Mouse (Mus musculus) urinary bladder, postnatal 36 days (tissue): Measurements from ENCODE around the gene Spink2.
"Not testable (repeated sequence)": the region's sequence is repeated elsewhere in the genome, so short reads cannot be mapped to it uniquely, and the experiment has no call there.

Experiments
- DNase-seq, 2 experiments: peaks; one replicate each; pipeline ENCODE4 v3.0.0; 2022; ENCODE audit warnings: low spot score in 2 of 2, mixed read lengths in 1 of 2

The Spink2 gene

DNA sequence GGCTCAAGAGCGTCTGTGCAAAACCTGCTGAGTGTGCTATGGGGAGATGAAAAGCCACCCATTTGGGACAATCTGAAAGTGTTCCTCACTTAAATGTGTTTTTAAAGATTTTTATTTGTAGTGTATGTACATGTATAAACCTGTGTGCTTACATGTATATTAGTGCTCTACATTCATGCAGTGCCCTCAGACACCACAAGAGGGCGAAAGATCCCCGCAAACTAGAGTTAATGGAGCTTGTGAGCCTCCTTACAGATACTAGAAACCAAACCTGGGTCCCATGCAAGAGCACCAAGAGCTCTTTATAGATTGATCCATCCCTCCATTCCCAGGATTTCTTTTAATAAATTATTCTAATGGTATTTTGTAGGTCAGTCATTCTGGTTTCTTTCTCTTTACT is 17.3 kb downstream of the Spink2 start:
- DNase-seq: peak in 1 of 2 experiments; percentile 48

DNA sequence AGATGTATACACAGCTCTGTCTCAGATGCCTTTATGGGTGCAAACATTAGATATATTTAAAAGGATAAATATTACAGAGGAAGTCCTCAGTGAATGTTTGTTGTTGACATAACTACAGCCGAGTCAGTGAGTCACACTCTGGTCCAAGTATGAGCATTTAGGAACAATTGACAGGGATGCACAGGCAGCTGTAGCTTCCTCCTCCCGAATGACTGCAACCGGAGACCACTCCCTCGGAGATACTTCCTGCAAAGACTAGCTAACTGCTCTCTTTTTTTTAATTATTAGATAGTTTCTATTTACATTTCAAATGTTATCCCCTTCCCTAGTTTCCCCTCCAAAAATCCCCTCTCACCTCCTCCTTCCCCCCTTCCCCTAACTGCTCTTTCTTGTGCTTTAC is 18.0 kb downstream of the Spink2 start:
- no peak for DNase-seq

- no peak for DNase-seq
Observed at GRCm38 (mm10) chr5:77191631-77192030, 19.6 kb downstream of the Spink2 start.

DNA sequence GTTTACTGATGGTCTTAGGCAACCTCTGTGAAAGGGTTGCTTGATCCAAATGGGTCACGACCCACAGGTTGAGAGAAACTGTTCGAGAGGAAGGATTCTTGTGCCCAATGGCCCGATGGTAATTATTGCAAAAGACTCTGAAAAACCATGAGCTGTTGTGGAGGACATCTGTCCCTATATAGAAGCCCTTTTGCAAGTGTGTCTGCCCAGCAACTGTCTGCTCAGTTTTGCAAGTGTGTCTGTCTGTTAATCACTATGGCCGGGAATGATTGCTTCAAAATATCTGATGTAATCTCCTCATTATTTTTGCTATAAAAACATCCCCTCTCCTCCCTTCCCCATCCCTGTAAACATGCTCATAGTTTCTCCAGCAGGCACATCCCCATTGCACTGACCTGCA is 20.2 kb downstream of the Spink2 start:
- no peak for DNase-seq

DNA sequence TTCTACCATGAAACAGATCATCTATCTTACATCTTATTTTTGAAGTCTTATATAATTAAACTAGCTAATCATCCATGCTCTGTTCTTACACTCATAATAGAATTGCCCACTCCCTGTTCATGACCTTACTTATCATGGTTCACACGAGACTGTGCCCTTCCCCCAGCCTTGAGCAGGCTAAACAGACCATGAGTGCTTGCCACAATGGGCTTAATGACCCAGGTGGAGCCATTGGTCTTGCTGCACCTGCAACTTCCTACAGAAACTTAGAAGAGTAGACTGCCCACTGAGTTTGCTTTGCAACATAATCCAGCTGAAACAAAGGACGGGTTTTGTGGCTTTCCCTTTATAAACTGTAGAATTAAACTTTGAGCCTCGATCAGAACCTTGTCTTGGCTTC is 22.5 kb downstream of the Spink2 start:
- DNase-seq: no peak

GRCm38 (mm10) chr5:77185351-77185750 is 25.9 kb downstream of the Spink2 start:
- DNase-seq: no peak

DNA sequence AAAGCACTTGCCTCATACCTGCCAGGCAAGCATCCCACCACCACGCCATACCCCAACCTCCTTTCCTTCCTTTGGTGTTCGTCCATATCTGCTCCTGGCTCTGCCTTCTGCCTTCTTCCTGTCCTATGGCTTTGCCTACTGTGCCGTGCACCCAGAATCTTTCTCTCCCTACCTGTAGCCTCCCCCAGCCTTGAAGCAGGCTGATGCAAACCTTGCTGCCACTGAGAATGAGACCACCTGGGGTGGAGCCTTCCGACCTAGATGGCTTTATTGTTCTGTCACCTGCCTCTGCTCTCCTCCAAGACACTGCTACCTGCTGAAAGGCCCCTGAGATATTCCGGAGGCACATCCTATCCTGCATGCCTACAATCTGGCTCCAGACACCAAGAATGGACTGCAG is 27.4 kb downstream of the Spink2 start:
- DNase-seq: not testable (repeated sequence)

- DNase-seq: no peak
Observed at GRCm38 (mm10) chr5:77183338-77183737, 27.9 kb downstream of the Spink2 start.

GRCm38 (mm10) chr5:77181508-77181907 is 29.8 kb downstream of the Spink2 start:
- DNase-seq: peak; percentile 20 to 57

- DNase-seq: no peak
Observed at GRCm38 (mm10) chr5:77178976-77179375, 32.3 kb downstream of the Spink2 start.

DNA sequence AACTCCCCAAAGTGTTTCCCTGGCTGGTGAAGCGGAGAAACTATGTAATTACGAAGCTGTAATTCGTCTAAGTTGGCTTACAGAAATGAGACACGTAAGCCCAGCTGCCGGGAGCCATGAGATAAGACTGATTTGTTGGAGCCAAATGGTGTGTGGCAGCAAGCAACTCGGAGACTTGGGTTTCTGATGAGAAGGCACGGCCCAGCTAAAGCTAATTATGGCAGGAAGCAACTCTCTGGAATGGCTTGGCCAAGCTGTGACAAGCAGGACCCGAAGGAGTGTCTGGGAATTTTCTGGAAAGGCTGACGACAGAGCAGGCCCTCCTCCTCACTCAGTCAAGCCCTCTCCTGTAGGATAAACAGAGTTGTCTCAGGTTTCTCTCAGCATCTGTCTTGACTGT is 33.3 kb downstream of the Spink2 start:
- DNase-seq: no peak

- DNase-seq: no peak
Observed at GRCm38 (mm10) chr5:77174779-77175178, 36.5 kb downstream of the Spink2 start.

- no peak for DNase-seq
Observed at GRCm38 (mm10) chr5:77170593-77170992, 40.7 kb downstream of the Spink2 start.

GRCm38 (mm10) chr5:77167306-77167945 is 43.8 kb downstream of the Spink2 start:
- peak; percentile 35 to 39 for DNase-seq

DNA sequence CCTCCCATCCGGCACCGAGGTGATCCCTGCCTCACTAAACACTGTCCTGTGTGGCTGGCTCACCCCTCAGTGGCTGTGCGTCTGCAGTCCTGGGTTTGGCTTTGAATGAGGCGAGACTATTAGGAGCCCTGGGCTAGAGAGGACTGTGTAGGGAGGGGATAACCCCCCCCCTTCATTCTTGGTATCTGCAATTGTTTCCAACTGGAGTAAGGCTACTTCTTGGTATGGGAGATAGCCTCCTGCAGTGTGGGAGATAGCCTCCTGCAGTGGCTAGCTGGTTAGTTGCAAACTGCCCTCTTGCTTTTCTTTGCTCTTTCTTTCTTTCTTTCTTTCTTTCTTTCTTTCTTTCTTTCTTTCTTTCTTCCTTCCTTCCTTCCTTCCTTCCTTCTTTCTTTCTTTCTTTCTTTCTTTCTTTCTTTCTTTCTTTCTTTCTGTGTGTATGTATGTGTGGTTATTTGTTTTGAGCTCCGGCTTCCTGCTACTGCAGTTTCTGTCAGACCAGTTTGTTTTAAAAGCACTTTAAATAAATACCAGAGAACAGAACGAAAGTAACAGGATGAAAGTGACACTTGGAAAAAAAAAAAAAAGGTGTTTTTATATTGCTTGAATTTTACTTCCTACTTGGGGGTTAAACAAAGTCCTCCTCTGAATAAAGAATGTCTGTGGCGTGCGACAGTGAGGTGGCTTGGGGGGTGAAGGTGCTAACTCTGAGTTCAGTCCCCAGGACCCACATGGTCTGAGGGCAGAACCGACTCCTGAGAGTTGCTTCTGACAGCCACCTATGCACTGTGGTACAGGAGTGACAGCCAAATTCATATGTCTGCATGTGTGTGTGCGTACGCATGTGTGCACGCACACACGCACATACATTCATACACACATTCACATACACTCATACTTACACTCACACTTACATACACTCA is 45.3 kb downstream of the Spink2 start:
- no peak for DNase-seq

DNA sequence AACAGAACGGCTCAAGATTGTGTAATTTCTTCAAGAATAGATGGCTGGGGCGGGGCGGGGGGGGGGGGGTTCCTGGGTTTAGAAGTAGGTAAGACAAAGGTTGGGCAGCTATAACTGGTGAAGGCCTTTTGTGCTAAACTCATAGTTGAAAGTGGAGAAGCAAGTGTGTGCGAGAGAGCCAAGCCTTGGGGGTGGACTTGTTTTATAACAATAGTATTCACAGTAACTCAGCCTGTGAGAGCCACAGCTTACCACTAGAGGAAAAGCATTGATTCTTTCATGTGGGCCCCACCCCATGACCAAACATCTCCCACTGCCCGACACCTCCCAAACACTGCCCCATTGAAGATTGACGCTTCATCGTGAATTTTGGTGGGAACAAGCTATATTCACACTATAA is 47.7 kb downstream of the Spink2 start:
- no peak for DNase-seq

- DNase-seq: no peak
Observed at GRCm38 (mm10) chr5:77162566-77162965, 48.7 kb downstream of the Spink2 start.

GRCm38 (mm10) chr5:77157777-77158540 is 53.3 kb downstream of the Spink2 start:
- no peak for DNase-seq

DNA sequence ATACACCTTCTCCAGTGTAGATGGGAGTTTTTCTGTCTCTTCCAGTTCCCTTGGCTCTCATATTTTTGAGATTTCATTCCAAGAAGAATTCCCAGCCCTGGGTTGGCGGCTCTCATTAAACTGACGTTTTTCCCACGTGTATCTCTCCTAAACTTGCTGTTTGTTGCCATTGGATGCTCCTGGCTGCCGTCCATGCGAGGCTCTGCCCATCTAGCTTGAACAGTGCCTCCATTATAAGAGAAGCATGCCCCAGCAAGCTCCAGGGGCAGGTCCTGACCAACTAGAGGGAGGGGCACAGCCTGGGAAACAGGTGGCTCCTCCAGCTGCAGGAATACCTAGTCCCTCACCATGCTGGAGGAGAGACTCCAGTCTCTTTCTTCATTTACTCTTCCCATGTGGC is 54.3 kb downstream of the Spink2 start:
- DNase-seq: no peak

DNA sequence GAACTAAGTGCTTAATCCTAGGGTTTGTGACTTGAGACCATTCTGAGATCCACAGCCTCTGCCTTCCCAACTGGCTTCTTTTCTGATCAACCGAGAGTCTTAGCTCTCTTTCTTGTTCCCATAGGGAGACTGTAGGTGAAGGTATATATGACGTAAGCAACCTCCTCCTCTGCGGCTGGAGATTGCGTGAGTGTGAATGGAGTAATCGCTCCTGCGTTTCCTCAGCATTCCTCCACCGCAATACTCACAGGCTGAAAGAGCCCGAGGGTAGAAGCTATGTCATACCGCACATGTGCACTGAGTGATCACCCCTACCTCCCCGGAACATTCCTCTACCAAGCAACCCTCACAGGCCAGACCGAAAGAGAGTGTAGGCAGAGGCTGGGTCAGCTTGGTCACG is 55.7 kb downstream of the Spink2 start:
- DNase-seq: no peak
